Mouse (Mus musculus) hindbrain, postnatal 0 days (tissue): ENCODE results near the gene Eng. TPM values are rescaled to one million over a fixed set of nuclear protein-coding genes. Genes with fewer than 3 reads are reported as not detected.

Experiments
- ATAC-seq: fragments of 200-750 bp; cut with Nextera tagmentation; 2 replicates; pipeline ENCODE4 v1.8.0; 2017; ENCODE audit warnings: mild to moderate bottlenecking, moderate TSS enrichment, moderate library complexity
- DNase-seq: peaks from one replicate; pipeline ENCODE4 v3.0.0-alpha.2; 2015; ENCODE audit warnings: low spot score
- H3K27ac ChIP-seq: fragments of 300-500 bp; sonication (generic); 2 replicates; pipeline ENCODE4 v1.5.1; 2014; ENCODE audit warnings: mild to moderate bottlenecking
- H3K27me3 ChIP-seq: fragments of 300-500 bp; sonication (generic); 2 replicates; pipeline ENCODE4 v1.6.1; 2014; ENCODE audit warnings: low read length, mixed read lengths; ENCODE audit not compliant: insufficient read depth
- H3K36me3 ChIP-seq: fragments of 300-500 bp; sonication (generic); 2 replicates; pipeline ENCODE4 v1.6.1; 2014; ENCODE audit warnings: low read length, mixed read lengths; ENCODE audit not compliant: insufficient read depth
- H3K4me1 ChIP-seq: fragments of 300-500 bp; sonication (generic); 2 replicates; pipeline ENCODE4 v1.6.1; 2014; ENCODE audit warnings: antibody characterized with exemption, low read length, mixed read lengths; ENCODE audit not compliant: insufficient read depth
- H3K4me2 ChIP-seq: fragments of 300-500 bp; sonication (generic); 2 replicates; pipeline ENCODE4 v1.6.1; 2014; ENCODE audit warnings: low read depth, mild to moderate bottlenecking, low read length, moderate library complexity, mixed read lengths
- H3K4me3 ChIP-seq: fragments of 300-500 bp; sonication (generic); 2 replicates; pipeline ENCODE4 v1.5.1; 2014; ENCODE audit warnings: low read length
- H3K9ac ChIP-seq: fragments of 300-500 bp; sonication (generic); replicated peaks from 2 replicates; pipeline ENCODE4 v1.6.1; 2014; ENCODE audit warnings: mild to moderate bottlenecking, low read length, moderate library complexity, mixed read lengths
- H3K9me3 ChIP-seq: fragments of 300-500 bp; sonication (generic); 2 replicates; pipeline ENCODE4 v1.6.1; 2016; ENCODE audit warnings: low read length, mixed read lengths
- CTCF ChIP-seq: IDR thresholded peaks from 2 replicates; pipeline ENCODE4 v1.5.1; 2016; ENCODE audit warnings: antibody characterized with exemption, control low read depth, low read depth
- WGBS: fragments of 180-500 bp; shearing (Covaris S2); extraction: QIAGEN DNeasy Blood & Tissue Kit; methylation state at CpG from one replicate; pipeline ENCODE4 v1.1.7; 2014; 5-methylcytosine and 5-hydroxymethylcytosine counted together
- polyA plus RNA-seq: library from polyadenylated mRNA; unstranded; fragments of >200 nt; fragmentation: Nextera tagmentation; extraction: Ambion mirVana; gene quantifications from 2 replicates; pipeline ENCODE4 v1.2.1, GENCODE M21; 2015
- total RNA-seq: library from RNA; depleted of rRNA; stranded (reverse); fragments of >200 nt; gene quantifications from 2 replicates; pipeline ENCODE4 v1.2.3, GENCODE M21; 2014

The Eng gene
- total and polyA plus RNA-seq, 2 experiments from 2014 or later: 23.7 TPM

- no peaks in the 10 kb centered on the region for H3K9me3 ChIP-seq
- H3K36me3 ChIP-seq: no peaks in the 10 kb centered on the region
- H3K4me2 ChIP-seq: no peak overlapping the region
- no peak for TF ChIP-seq CTCF
- DNase-seq (no peak), ATAC-seq (no peak)
- no peaks in the 10 kb centered on the region for H3K4me1 ChIP-seq
- no peak overlapping the region for H3K27ac ChIP-seq
- H3K27me3 ChIP-seq: no peaks in the 10 kb centered on the region
- H3K4me3 ChIP-seq: no peak overlapping the region
- 60% methylated on average over 6 of the region's 6 CpGs for WGBS
- H3K9ac ChIP-seq: no peak overlapping the region
Measured at GRCm38 (mm10) chr2:32640550-32641051, 5.8 kb upstream of the Eng start.

- Histone ChIP-seq H3K27ac (no peak overlapping the region), H3K27me3 (no peaks in the 10 kb centered on the region), H3K4me1 (no peaks in the 10 kb centered on the region), H3K4me3 (no peak overlapping the region), H3K9me3 (no peaks in the 10 kb centered on the region), H3K36me3 (no peaks in the 10 kb centered on the region), H3K4me2 (no peak overlapping the region), H3K9ac (no peak overlapping the region)
- no peak for TF ChIP-seq CTCF
- no peak for DNase-seq
- WGBS: 81% methylated on average over 5 of the region's 5 CpGs
- ATAC-seq: no peak
Measured at GRCm38 (mm10) chr2:32641810-32642209, 4.6 kb upstream of the Eng start.

GRCm38 (mm10) chr2:32642813-32643212 lies 3.6 kb upstream of the Eng start:
- no peak overlapping the region for H3K9ac ChIP-seq
- H3K4me1 ChIP-seq: no peaks in the 10 kb centered on the region
- no peak overlapping the region for H3K4me2 ChIP-seq
- TF ChIP-seq CTCF: no peak
- H3K9me3 ChIP-seq: no peaks in the 10 kb centered on the region
- ATAC-seq (no peak; the same call in 1 of the 2 replicates), DNase-seq (no peak)
- H3K27ac ChIP-seq: no peak overlapping the region
- no peak overlapping the region for H3K4me3 ChIP-seq
- no peaks in the 10 kb centered on the region for H3K36me3 ChIP-seq
- 60% methylated on average over 7 of the region's 7 CpGs for WGBS
- H3K27me3 ChIP-seq: no peaks in the 10 kb centered on the region

- 86% methylated on average over 9 of the region's 9 CpGs for WGBS
- no peaks in the 10 kb centered on the region for H3K9me3 ChIP-seq
- H3K36me3 ChIP-seq: no peaks in the 10 kb centered on the region
- H3K9ac ChIP-seq: no peak overlapping the region
- no peak overlapping the region for H3K4me3 ChIP-seq
- no peak overlapping the region for H3K27ac ChIP-seq
- no peaks in the 10 kb centered on the region for H3K27me3 ChIP-seq
- DNase-seq: no peak
- H3K4me2 ChIP-seq: no peak overlapping the region
- no peak for TF ChIP-seq CTCF
- no peaks in the 10 kb centered on the region for H3K4me1 ChIP-seq
- no peak for ATAC-seq
Measured at GRCm38 (mm10) chr2:32644083-32644482, 2.3 kb upstream of the Eng start.

GRCm38 (mm10) chr2:32644799-32645475 lies 1.5 kb upstream of the Eng start:
- Histone ChIP-seq H3K4me3 (no peak overlapping the region), H3K27ac (no peak overlapping the region), H3K27me3 (no peaks in the 10 kb centered on the region), H3K36me3 (no peaks in the 10 kb centered on the region), H3K4me2 (no peak overlapping the region), H3K4me1 (no peaks in the 10 kb centered on the region), H3K9ac (no peak overlapping the region), H3K9me3 (no peaks in the 10 kb centered on the region)
- WGBS: 83% methylated on average over 8 of the region's 8 CpGs
- no peak for ATAC-seq
- TF ChIP-seq CTCF: no peak
- no peak for DNase-seq

- Histone ChIP-seq H3K4me3 (no peak overlapping the region), H3K4me2 (no peak overlapping the region), H3K4me1 (no peaks in the 10 kb centered on the region), H3K9me3 (no peaks in the 10 kb centered on the region), H3K27me3 (no peaks in the 10 kb centered on the region), H3K9ac (no peak overlapping the region), H3K27ac (no peak overlapping the region), H3K36me3 (no peaks in the 10 kb centered on the region)
- ATAC-seq (no peak), DNase-seq (no peak)
- 53% methylated on average over 3 of the region's 3 CpGs for WGBS
- no peak for TF ChIP-seq CTCF
Measured at GRCm38 (mm10) chr2:32645647-32646046, 748 bp upstream of the Eng start.

- no peak for TF ChIP-seq CTCF
- 84% methylated on average over 7 of the region's 7 CpGs for WGBS
- H3K9me3 ChIP-seq: no peaks in the 10 kb centered on the region
- peak overlapping the region; percentile 27; the same call in 1 of the 2 replicates for H3K4me3 ChIP-seq
- H3K4me1 ChIP-seq: no peaks in the 10 kb centered on the region
- ATAC-seq: no peak
- H3K27me3 ChIP-seq: no peaks in the 10 kb centered on the region
- peak overlapping the region; percentile 25; the same call in 1 of the 2 replicates for H3K4me2 ChIP-seq
- no peak for DNase-seq
- H3K9ac ChIP-seq: no peak overlapping the region
- H3K36me3 ChIP-seq: no peaks in the 10 kb centered on the region
- H3K27ac ChIP-seq: no peak overlapping the region
Measured at GRCm38 (mm10) chr2:32647366-32647765, 971 bp downstream of the Eng start.
